Mouse (Mus musculus): ENCODE data around the gene Snx22. TPM values are rescaled to one million over a fixed set of nuclear protein-coding genes. Genes with fewer than 3 reads are reported as not detected.
A peak's percentile ranks its signal among the peaks of the same experiment; 100 is the strongest.

Gene Snx22
- total RNA-seq (2021): 1 to 10 TPM; 3.2 to 3.3 TPM

DNA sequence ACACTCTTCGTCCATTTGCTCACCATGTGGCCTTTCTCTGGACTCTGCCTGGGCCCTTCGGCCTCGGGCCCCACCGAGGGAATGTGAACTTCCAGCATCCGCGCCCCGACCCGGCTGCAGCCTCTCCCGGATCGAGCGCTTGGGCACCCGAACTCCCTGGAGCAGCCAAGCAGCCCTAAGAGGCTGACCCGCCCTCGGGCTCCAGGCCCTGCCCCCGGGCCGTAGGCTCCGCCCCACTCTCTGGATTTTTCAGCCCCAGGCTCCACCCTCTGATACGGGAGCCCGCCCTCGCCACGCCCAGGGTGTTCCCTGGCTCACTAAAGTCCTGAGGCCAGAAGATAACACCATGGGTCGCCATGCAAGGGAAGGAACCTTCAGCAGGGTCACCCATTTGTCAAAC lies at the start of gene Snx22:
Snx22 (minus strand) TSS at position 137 of the 400 bp plus-strand sequence.
- intact Hi-C loops (cut with DNase I): no loop called here
- DNase-seq (ENCODE audit: low spot score in 2 of 2): peak; percentile 58 to 66

DNA sequence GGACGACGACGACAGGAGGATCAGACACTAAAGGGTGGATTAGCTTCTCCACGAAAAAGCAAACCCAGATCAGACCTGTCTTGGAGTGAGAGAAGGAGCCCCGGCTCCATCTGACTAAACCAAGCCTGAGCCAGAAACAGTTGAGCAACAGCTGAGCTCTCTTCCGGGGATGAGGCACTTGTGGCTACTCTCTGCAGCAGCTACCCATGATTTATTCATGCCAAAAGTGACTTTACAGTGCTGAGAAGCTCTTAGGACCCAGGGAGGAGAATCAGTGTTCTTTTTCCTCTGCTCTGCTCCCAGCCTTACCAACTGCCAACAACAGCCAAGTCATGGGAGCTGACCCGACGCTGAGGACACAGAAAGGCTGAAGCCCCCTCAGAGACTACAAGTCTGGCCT lies 47.4 kb upstream of the Snx22 start:
- peak in 1 of 2 experiments; percentile 62 for DNase-seq (ENCODE audit: low spot score in 2 of 2)
- intact Hi-C loops (cut with DNase I): no loop called here

DNA sequence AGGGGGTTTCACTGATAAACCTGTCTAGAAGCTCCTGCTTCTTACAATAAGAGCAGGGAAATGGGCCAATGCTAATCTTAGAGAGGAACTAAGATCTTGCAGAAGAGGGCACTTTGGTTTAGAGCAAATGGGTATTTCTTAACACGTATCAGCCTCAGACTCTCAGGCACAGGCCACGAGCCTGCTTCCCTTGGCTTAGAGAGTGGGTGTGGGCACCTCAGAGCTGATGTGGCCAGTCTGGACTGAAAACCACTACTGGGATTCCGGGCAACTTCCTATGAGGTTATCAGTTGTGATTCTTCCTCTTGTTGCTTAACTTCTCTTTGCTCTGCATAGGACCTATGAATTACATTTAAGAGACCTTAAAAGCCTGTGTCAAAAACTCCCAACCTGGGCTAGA lies 44.8 kb upstream of the Snx22 start:
- intact Hi-C loops (cut with DNase I): no loop called here
- no peak for DNase-seq (ENCODE audit: low spot score in 2 of 2)

DNA sequence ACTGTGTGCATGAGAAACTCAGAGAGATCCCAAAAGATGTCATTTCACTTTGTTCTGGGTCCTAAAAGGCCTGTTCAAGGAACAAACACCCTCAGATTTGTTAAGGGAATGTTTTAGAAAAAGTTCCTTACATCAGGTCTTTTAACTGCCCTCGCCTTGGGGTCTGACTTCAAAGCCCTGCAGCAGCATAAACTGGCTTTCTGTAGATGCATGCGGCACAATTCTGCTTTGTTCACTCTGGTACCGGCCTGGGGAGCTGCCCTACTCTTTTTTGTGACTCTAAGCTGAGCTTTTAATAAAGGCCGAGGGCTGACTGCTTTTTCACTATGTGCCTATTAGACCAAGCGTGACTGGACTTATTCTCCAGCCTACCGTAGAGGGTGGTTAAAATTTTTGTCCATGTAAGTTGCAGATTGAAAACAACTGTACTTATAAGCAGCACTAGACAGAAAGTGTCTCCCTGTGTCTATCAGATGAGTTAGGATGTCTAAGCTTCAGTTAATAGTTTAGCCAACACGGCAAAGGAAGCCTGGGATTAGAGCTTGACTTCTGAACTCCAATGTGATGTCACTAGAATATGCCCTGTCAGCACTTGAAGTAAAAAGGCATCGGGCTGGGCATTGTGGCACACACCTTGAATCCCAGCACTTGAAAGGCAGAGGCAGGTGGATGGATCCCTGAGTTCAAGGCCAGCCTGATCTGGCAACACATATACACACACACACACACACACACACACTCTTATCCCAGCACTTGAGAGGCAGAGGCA lies 41.3 kb upstream of the Snx22 start:
- no peak for DNase-seq (ENCODE audit: low spot score in 2 of 2)
- intact Hi-C loops (cut with DNase I): no loop called here

DNA sequence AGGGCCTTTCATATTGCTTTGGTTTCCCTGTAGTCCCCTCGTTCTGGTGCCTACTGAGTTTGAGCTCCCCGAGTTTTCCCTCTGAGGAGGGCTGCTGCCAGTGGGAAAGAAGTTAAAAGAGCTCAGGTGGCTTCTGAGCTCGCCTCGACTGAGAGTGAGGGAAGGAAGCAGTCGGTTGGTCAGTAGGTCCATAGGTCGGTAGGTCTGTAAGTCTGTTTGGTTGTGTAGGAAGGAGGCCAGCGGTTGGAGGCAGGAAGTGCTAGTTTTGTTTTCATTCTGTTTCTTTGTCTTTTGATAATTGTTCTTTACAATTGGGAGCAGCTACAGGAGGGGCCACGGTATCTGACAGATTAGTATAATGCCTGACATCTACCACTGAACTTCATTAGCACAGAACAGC lies 40.6 kb upstream of the Snx22 start:
- no peak for DNase-seq (ENCODE audit: low spot score in 2 of 2)
- intact Hi-C loops (cut with DNase I): no loop called here

DNA sequence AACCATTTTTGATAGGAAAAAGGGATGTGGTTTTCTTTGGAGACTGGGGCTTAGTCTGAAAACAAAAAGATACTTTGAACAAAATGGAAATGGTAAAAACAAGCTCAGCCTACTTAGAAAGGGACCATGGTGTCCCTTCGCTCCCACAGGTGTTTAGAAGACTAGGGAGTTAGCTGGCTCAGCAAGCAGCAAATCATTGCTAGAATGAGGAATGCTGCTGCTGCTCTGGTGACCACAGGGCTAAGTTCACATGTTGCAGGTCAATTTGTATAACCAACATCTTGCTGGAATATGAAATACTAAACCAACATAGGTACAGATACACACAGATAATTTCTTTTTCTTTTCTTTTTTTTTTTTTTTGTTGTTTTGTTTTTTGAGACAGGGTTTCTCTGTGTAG lies 40.1 kb upstream of the Snx22 start:
- intact Hi-C loops (cut with DNase I): no loop called here
- DNase-seq (ENCODE audit: low spot score in 2 of 2): no peak

DNA sequence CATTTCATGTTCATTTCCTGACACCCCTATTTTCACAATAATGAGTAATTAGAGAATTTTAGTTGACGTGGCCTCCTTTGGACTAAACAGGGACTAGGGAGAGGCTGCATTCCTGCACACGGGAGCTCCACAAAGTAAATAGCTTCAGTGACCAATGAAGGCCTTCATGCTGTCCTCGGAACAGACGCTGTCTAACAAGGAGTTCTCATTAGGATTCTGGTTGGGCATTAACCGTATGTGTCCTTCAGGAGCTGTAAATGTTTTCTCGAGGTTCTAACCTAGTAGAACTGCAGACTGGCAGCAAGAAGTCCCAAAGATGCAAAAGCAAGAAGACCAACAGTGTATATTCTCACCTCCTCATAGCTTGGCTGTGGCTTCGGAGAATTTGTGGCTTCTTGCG lies 35.6 kb upstream of the Snx22 start:
- intact Hi-C loops (cut with DNase I): no loop called here
- no peak for DNase-seq (ENCODE audit: low spot score in 2 of 2)

DNA sequence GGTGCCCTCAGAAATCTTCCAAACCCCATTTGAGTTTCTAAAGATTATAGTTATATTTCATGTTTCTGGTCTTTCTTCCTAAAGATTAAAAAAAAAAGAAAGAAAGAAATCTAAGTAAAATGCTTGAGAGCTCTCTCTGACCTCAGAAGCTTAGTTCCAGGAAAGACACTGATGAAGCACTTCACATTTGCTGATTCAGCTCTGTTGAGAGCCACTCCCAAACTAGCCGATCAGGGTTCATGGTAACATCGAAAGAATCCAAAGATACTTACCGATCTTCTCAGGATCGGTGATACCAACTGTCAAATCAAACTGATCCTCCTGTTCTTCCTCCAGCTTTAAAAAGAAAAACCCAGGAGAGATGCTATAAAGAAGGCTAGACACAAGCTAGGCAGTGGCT lies 35.1 kb upstream of the Snx22 start:
- no peak for DNase-seq (ENCODE audit: low spot score in 2 of 2)
- intact Hi-C loops (cut with DNase I): no loop called here

DNA sequence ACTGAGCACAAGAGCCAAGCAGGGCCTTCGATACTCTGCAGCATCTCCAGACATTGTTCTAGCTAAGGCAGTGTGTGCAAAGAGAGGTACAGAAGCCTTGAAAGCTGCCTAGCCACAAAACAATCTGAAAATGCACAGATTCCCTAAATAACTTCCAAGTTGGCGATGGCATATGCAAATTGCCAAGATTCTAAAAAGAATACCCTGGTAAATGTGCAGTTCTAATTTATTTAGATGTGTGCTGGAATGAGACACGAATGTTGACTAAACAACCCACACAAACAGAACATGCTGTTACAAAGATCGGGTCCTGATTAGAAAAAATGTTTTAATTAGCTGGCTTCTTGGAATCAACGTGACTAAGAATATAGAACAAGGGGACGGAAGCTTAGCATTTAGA lies 33.1 kb upstream of the Snx22 start:
- intact Hi-C loops (cut with DNase I): no loop called here
- peak in 1 of 2 experiments; percentile 60 for DNase-seq (ENCODE audit: low spot score in 2 of 2)

DNA sequence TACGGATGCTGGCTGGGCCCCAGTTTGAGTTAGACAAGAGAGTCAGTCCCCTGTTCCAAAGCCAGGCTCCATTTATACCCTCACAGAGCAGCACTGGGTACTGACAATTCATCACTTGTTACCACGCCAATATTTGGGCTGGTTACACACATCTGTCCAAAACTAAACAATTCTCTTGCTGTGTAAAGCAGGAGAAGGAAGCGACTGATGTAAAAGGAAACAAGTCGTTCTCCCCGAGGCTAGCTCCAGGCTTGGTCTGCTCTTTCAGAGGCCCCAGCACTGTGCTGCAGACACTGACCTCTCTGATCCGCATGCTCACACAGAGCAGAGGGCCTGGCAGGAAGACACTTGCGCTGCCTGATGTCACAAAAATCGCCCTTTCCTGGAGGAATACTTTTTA lies 32.1 kb upstream of the Snx22 start:
- intact Hi-C loops (cut with DNase I): no loop called here
- DNase-seq (ENCODE audit: low spot score in 2 of 2): peak in 1 of 2 experiments; percentile 48

DNA sequence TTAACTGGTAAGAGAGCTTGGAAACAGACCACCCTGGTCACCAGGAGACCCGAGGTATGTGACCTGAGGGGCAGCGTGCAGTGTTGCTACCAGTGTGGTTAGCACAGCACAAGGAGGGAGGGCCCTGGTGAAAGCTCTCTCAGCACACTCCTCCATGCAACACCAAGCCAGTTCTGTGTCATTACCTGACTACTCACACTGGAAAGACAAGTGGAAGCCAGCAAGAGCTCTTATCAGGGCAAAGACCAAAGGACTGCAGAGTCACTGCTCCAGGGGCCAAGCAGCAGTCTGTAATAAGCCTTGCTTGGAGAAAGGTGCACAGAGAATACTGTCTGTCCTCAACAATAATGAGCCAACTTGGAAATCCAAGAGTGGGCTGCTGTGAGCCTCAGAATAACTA lies 23.1 kb upstream of the Snx22 start:
- no peak for DNase-seq (ENCODE audit: low spot score in 2 of 2)
- intact Hi-C loops (cut with DNase I): no loop called here

DNA sequence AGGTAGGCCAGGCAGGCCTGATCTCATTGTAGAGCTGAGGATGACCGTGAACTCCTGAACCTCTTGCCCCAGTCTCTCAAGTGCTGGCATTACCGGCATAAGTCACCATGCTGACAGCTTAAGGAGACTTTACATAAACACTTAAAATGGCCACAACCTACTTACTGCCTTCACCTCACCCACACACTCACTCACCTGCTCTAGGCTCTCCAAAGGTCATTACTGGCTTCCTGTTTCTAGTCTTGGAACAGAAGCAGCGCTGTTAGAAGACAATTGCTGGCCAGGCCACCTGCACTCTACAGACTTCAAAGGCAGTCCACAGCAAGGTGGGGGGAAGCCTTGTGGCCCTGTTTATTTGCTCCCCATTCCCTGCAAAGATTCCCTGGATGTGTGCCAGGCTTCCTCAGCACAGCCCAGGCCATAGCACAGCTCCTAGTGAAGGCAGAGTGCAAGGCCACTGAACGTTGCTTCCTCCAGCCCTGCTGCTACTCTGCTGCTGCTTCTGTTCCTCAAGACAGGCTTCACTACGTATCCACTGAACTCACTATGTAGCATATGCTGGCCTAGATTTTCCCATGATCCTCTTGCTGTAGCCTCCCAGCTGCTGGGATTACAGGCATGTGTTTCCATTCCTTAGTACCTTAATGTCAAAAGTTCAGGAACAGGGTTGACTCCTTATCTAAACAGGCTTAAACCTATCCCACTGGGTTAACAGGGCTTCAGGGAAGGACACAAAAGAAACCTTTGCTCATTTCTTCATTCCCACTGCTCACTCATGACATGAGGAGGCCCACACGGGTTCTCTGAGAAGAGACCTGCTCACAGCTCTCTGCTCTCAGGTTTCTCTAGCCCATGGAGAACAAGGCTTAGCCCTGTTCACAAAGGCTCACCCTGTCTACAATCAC lies 22.1 kb upstream of the Snx22 start:
- intact Hi-C loops (cut with DNase I): no loop called here
- DNase-seq (ENCODE audit: low spot score in 2 of 2): no peak

DNA sequence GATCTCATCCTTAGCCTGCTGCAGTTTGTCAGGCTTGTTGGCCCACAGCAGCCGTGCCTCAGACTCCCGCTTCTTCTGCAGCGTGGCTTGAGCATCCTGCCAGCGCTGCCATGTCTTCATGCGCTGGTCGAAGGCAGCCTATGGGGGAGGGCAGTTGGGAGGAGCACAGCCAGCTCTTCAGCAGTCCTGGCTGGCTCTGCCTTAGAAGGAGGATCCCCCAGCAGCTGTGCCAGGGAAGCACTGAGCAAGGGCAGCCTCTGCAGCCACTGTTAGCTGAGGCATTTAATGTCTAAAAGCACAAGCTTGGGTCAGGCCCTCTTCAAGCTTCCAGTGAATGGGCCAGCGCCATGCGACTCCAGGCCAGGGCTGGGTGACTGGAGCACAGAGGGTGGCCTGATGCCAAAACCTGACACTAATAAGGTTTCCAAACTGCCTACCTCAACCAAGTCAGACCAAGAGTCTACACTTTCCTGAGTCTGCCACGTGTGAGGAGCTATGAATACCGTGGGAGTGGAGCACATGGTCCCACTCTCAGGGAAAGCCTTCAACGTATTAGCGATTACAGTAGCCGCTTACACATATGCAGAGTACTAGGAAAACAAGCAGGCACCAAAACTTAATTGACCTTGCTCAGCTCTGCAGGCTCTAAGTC lies 21.2 kb upstream of the Snx22 start:
- intact Hi-C loops (cut with DNase I): no loop called here
- DNase-seq (ENCODE audit: low spot score in 2 of 2): no peak

DNA sequence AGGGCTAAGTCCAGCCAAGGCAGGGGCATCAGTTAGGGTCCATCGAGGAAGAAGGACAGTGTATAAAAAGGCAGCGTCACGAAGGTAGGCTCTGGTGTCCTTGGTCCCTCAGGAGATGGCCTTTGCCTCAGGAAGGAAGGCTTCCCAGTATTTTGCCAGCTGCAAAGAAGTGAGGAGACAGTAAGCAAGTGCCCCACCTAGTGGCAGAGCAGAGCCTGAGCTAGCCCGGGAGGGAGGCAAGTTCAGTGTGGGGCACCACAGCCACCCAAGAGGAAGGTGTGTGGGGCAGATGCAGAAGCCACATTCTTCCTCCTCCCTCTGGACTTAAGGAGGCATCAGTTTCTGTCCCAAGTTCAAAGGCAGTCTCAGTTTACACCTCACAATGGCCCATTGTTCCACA lies 18.9 kb upstream of the Snx22 start:
- intact Hi-C loops (cut with DNase I): loop anchor here (5.0 kb wide), 1 partner anchor 61 kb away; no protein-coding TSS in a partner anchor
- DNase-seq (ENCODE audit: low spot score in 2 of 2): peak; percentile 55 to 60

DNA sequence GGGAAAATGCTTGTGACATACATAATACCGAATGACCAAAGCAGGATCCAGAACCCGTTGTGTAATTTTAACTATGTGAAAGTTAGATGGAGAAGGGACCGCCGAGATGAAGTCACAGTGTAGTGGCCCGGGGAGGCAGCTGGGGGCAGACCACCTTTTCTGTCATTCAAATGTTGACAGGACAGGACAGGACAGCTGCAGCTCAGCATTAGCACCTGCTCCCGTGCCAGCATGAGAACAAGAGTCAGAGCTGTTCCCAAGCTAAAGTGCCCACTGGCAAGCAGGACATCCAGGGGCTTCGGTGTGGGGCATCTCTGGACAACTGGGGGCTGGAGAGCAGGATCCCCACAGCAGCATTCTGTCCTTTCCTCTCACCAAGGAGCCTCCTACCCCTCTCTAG lies 17.5 kb upstream of the Snx22 start:
- intact Hi-C loops (cut with DNase I): loop anchor here (5.0 kb wide), 1 partner anchor 60 kb away; no protein-coding TSS in a partner anchor
- no peak for DNase-seq (ENCODE audit: low spot score in 2 of 2)

DNA sequence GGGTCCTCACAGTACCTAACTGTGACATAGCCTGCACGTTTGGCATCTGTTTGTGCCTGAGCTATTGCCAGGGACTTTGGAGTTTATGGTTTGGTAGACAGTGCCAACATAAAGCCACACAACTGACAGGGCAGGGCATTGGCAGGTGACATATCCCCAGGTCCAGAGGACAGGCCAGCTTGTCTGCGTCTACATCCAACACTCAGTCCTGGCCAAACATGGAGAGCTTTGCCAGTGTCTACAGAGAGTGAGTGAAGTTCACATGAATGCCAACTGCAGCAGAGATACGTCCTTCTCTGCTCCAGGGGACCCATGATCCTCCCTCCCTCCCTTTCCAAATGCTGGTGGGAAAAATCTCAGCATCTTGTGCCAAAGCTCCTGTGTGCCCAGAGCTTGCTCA lies 14.7 kb upstream of the Snx22 start:
- intact Hi-C loops (cut with DNase I): no loop called here
- DNase-seq (ENCODE audit: low spot score in 2 of 2): no peak

DNA sequence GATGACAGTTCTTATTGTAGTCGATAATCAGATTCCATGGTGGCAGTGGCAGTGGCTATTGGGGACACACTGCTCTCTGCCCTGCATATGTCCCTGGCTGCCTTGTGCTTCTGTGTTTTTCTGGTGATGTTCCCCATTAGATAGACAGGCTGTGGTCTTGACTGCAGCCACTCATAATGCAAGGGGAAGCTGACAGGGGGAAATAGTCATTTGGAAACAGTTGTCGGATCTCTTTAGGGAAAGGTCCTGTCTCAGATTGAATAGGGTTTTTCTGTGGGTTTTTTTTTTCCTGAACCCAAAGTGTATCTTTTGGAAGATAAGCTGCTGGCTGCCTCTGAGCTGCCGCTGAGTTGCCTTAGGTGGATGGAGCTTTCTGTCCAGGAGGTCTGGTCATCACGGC lies 12.5 kb upstream of the Snx22 start:
- no peak for DNase-seq (ENCODE audit: low spot score in 2 of 2)
- intact Hi-C loops (cut with DNase I): no loop called here

DNA sequence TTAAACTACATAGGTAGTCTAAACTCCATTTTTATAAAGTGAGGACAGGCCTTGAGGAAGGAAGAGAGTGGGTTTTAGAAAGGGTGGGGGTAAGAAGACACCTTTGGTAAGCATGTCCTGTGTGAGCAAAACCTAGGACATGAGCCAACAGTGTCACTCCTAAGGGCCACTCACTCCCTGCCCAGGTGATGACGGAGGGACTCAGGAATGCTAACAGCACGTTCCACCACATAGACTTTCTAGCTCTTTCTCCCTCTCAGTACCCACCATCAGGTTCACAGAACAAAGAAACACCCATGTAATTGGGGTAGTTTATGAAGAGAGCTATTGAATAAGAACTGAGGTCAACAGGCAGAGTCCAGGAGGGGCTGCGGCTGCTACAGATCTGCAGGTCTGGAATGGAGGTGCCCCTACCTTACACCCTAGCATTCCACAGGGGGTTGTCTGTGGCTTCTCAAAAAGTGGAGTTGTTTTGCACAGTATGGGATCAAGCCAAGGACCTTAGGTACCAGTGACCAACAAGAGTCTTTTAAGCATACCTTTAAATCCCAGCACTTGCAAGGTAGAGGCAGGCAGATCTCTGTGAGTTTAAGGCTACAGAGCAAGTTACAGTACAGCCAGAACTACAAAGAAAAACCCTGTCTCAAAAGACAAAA lies 11.4 kb upstream of the Snx22 start:
- intact Hi-C loops (cut with DNase I): no loop called here
- no peak for DNase-seq (ENCODE audit: low spot score in 2 of 2)

DNA sequence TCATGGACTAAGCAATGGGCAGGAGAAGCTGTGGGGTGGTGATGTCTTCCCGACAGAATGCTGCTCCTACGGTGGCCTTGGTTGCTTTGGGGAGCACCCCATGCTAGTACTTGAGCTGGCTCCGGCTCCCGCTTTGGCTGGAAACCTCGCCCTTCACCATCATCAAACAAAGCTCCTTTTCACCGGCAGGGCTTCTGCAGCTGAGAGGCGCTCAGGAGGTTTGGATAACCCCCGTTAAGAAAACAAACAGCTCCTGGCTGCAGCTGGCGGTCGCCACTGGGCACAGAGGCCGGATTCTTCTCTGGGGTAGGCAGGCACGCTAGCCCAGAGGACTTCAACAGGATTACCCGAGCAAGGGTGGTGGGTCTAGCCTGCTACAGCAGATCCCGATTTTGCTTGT lies 9.0 kb upstream of the Snx22 start:
- intact Hi-C loops (cut with DNase I): no loop called here
- DNase-seq (ENCODE audit: low spot score in 2 of 2): peak in 1 of 2 experiments; percentile 32

DNA sequence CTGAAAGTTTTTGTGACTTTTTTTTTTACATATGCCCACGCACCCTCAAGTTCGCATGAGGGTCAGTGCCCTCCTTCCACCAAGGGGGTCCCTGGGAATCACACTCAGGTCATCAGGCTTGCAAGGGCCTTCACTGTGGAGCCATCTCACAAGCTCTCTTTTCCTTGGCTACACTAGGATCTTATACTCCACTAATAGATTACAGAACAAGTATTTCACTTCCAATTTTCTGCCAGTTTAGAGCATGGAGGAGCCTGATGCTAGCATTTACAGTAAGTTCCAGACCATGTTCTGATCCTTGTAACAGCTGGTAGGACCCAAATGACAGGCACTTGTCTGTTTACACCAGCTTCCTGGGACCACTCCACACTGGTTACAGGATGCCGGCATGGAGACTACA lies 8.6 kb upstream of the Snx22 start:
- no peak for DNase-seq (ENCODE audit: low spot score in 2 of 2)
- intact Hi-C loops (cut with DNase I): no loop called here
